Mouse (Mus musculus) hindbrain, embryonic 15.5 days (tissue): Measurements from ENCODE around the gene Mdfi. TPM values are rescaled to one million over a fixed set of nuclear protein-coding genes. Genes with fewer than 3 reads are reported as not detected.

Experiments
- ATAC-seq: fragments of 200-750 bp; cut with Nextera tagmentation; 2 replicates; pipeline ENCODE4 v1.8.0; 2017; ENCODE audit warnings: low read depth, moderate number of reproducible peaks, moderate TSS enrichment; ENCODE audit not compliant: low FRiP score
- H3K27ac ChIP-seq: fragments of 300-500 bp; sonication (generic); replicated peaks from 2 replicates; pipeline ENCODE4 v1.5.1; 2015; ENCODE audit warnings: mild to moderate bottlenecking, inconsistent platforms
- H3K27me3 ChIP-seq: fragments of 300-500 bp; sonication (generic); 2 replicates; pipeline ENCODE4 v1.6.1; 2015; ENCODE audit warnings: control low read depth, inconsistent platforms
- H3K36me3 ChIP-seq: fragments of 300-500 bp; sonication (generic); 2 replicates; pipeline ENCODE4 v1.6.1; 2015; ENCODE audit warnings: control low read depth, inconsistent platforms
- H3K4me1 ChIP-seq: fragments of 300-500 bp; sonication (generic); replicated peaks from 2 replicates; pipeline ENCODE4 v1.6.1; 2015; ENCODE audit warnings: control low read depth, inconsistent platforms
- H3K4me2 ChIP-seq: fragments of 300-500 bp; sonication (generic); 2 replicates; pipeline ENCODE4 v1.6.1; 2015; ENCODE audit warnings: moderate library complexity, mild to moderate bottlenecking, inconsistent platforms
- H3K4me3 ChIP-seq: fragments of 300-500 bp; sonication (generic); 2 replicates; pipeline ENCODE4 v1.5.1; 2015; ENCODE audit warnings: mild to moderate bottlenecking, inconsistent platforms
- H3K9ac ChIP-seq: fragments of 300-500 bp; sonication (generic); 2 replicates; pipeline ENCODE4 v1.6.1; 2015; ENCODE audit warnings: inconsistent platforms
- H3K9me3 ChIP-seq: fragments of 300-500 bp; sonication (generic); 2 replicates; pipeline ENCODE4 v1.6.1; 2016; ENCODE audit warnings: control low read depth, inconsistent platforms
- WGBS: fragments of 180-500 bp; shearing (Covaris S2); methylation state at CpG from one replicate; pipeline ENCODE4 v1.1.7; 2015; 5-methylcytosine and 5-hydroxymethylcytosine counted together
- polyA plus RNA-seq: library from polyadenylated mRNA; unstranded; fragments of >200 nt; fragmentation: Nextera tagmentation; extraction: Ambion mirVana; gene quantifications from 2 replicates; pipeline ENCODE4 v1.2.1, GENCODE M21; 2015

The Mdfi gene
- polyA plus RNA-seq, 1 experiment from 2014 or later, result 4.2 TPM

DNA sequence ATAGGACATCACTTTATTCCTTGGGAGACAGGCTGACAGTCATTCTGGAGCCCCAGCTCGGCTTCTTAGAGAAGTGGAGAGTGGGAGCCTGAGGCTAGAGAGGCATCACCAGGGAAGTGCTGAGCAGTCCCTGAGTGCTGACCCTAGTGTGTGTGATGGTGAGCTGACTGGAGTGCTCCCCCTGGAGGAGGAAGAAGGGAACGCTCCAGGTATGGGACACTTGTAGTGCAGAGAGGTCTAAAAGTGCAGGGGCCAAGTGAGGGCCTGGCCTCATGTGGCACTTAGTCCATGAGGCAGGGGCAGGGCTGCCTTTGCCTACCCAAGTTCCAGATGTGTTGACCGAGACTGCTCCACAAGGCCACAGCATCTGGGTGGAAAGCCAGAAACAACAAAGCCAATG lies 39.0 kb downstream of the Mdfi start:
- H3K9me3 ChIP-seq, result no peaks in the 10 kb centered on the region
- H3K4me3 ChIP-seq, result no peak overlapping the region
- H3K36me3 ChIP-seq, result no peaks in the 10 kb centered on the region
- H3K9ac ChIP-seq, result no peak overlapping the region
- peaks cover 10% of the 10 kb centered on the region for H3K4me1 ChIP-seq
- 50% methylated on average over 3 of the region's 3 CpGs for WGBS
- no peak overlapping the region for H3K4me2 ChIP-seq
- no peak overlapping the region for H3K27ac ChIP-seq
- no peak for ATAC-seq
- H3K27me3 ChIP-seq, result no peaks in the 10 kb centered on the region

DNA sequence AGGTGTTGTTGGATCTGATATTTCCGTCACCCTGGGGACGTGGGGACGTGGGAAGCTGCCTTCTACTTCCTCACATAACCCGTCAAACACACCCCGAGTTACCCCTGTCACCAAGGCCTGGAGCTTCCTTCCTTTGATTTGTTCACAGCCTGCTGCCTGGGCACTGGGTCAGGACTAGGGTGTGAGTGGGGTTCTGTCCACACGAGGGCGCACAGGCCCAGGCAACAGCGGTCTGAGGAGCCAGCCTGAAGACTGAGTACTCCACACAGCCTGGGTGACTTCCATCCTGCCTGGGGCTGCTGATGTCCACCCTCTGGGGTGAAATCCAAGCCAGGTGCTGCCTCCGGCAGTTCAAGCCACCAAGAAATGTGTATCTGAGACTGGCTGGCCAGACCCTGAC lies 41.1 kb downstream of the Mdfi start:
- 16% methylated on average over 9 of the region's 9 CpGs for WGBS
- no peaks in the 10 kb centered on the region for H3K36me3 ChIP-seq
- H3K9me3 ChIP-seq, result no peaks in the 10 kb centered on the region
- H3K4me3 ChIP-seq, result no peak overlapping the region
- no peak overlapping the region for H3K27ac ChIP-seq
- H3K27me3 ChIP-seq, result no peaks in the 10 kb centered on the region
- no peak overlapping the region for H3K9ac ChIP-seq
- no peak overlapping the region for H3K4me2 ChIP-seq
- peak; percentile 63; the same call in 1 of the 2 replicates for ATAC-seq
- peaks cover 10% of the 10 kb centered on the region for H3K4me1 ChIP-seq

DNA sequence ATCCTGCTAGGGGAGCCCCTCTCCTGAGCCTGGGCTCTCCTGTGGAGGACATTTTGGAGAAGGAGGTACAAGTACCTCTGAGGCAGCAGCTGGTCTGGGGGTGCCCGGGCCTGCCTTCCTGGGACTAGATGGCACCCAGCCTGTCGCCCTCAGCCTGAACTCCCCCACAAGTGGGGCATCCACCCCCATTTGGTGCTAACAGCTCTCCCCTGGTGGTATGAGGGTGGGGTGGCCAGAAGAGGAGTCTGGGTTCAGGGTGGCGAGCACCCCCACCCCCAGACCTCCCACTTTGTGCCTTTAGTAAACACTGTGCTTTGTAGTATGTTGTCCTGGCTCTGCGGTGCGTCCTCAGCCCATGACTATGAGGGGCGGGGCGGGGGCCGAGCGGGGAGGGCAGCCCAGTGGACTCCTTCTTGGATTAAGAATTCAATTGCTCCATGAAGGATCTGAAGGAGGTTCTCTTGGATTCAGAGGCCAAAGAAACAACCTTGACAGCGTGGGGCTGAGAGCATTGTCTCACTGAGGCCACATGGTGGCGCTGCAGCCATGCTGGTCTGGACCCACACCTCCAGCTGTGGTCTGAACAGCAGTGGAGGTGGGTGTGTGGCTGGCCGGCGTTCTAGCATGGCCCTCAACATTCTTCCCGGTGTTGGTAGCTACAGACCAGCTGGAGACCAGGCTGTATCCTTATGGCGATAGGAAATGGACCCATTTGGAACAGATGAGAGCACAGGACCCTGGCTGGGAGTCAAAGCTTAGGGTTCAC lies 42.2 kb downstream of the Mdfi start:
- H3K9ac ChIP-seq, result no peak overlapping the region

DNA sequence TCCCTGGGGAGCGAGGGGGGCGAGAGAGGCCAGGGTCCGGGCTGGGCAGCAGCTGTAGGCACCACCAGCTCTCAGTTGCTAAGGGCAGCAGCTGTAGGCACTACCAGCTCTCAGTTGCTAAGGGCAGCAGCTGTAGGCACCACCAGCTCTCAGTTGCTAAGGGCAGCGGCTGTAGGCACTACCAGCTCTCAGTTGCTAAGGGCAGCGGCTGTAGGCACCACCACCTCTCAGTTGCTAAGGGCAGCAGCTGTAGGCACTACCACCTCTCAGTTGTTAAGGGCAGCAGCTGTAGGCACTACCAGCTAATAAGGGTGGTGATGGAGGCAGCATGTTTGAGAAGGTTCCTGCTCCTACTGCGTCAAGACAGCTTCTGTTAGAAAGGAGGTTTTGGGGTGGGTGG lies 45.5 kb downstream of the Mdfi start:
- Histone ChIP-seq H3K4me1 (peaks cover 3% of the 10 kb centered on the region; the same call in 1 of the 2 replicates), H3K36me3 (no peaks in the 10 kb centered on the region), H3K9ac (no peak overlapping the region), H3K4me2 (no peak overlapping the region), H3K4me3 (no peak overlapping the region), H3K27ac (no peak overlapping the region), H3K9me3 (no peaks in the 10 kb centered on the region), H3K27me3 (no peaks in the 10 kb centered on the region)
- 56% methylated on average over 6 of the region's 6 CpGs for WGBS
- no peak for ATAC-seq

More for the DNA sequence above, 42.2 kb downstream of the Mdfi start:
- H3K9me3 ChIP-seq, result no peaks in the 10 kb centered on the region
- H3K27me3 ChIP-seq, result no peaks in the 10 kb centered on the region
- 21% methylated on average over 15 of the region's 15 CpGs for WGBS
- H3K4me2 ChIP-seq, result no peak overlapping the region
- peaks cover 10% of the 10 kb centered on the region for H3K4me1 ChIP-seq
- H3K27ac ChIP-seq, result no peak overlapping the region
- H3K4me3 ChIP-seq, result no peak overlapping the region
- ATAC-seq, result peak; percentile 74
- no peaks in the 10 kb centered on the region for H3K36me3 ChIP-seq

DNA sequence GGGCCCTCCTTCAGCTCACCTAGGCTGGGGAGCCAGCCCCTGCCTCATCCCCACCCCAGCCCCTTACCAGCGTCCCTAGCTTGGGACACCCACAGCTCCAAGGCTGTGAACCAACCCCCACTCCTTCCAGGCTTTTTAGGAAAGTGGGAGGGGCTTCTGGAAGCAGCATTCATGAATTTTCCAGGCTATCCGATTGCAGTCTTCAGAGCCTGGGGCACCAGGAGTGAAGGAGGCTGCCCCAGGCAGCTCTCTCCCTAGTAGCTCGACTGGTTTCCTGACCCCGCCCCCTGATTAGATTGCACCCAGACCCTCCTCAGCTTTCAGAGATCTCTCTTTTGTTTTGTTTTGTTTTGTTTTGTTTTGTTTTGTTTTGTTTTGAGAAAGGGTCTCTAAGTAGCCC lies 46.2 kb downstream of the Mdfi start:
- H3K27ac ChIP-seq, result no peak overlapping the region
- no peak for ATAC-seq
- H3K9ac ChIP-seq, result no peak overlapping the region
- H3K36me3 ChIP-seq, result no peaks in the 10 kb centered on the region
- H3K27me3 ChIP-seq, result no peaks in the 10 kb centered on the region
- H3K4me1 ChIP-seq, result peaks cover 3% of the 10 kb centered on the region; the same call in 1 of the 2 replicates
- no peak overlapping the region for H3K4me3 ChIP-seq
- no peaks in the 10 kb centered on the region for H3K9me3 ChIP-seq
- H3K4me2 ChIP-seq, result no peak overlapping the region
- WGBS, result 11% methylated on average over 4 of the region's 4 CpGs

DNA sequence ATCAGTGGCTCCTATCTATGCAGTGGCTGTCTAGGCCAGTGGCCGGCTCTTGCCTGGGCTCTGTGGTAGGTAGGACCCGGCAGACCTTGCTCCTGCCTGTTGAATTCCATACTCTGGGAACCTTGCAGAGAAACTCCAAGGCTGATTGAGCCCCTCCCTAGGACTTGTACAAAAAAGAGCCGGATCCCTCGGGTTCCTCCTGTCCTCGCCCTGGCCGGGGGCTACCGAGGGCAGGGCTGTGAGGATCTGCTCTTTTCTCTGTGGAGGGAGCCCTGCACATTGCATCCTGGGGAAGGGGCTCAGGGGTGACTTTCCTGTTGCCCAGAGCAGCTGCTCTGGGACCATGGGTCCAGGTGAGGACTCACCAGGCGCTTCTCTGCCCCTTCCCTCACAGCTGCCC lies 46.9 kb downstream of the Mdfi start:
- H3K4me2 ChIP-seq, result no peak overlapping the region
- H3K4me1 ChIP-seq, result peaks cover 2% of the 10 kb centered on the region; the same call in 1 of the 2 replicates
- WGBS, result 45% methylated on average over 8 of the region's 8 CpGs
- H3K9me3 ChIP-seq, result no peaks in the 10 kb centered on the region
- H3K36me3 ChIP-seq, result no peaks in the 10 kb centered on the region
- no peak overlapping the region for H3K27ac ChIP-seq
- H3K9ac ChIP-seq, result no peak overlapping the region
- H3K4me3 ChIP-seq, result no peak overlapping the region
- no peak for ATAC-seq
- H3K27me3 ChIP-seq, result no peaks in the 10 kb centered on the region

DNA sequence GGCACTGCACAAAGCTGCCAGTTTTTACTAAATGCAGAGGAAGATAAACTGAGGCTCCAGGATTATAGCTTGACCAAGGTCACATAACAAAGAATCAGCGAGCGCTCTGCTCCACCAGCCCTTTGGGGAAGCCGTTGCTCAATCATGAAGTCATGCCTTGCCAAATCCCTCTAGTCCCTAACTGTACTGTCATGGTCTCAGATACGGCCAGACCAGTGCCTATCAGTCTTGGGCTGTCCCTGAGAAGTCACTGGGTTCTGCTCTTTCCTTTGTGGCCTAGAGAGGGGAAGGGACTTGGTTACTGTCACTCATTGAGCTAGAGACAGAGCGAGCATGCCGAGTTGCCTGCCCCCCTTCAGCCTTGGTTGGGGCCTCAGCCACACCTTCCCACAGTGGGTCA lies 50.1 kb downstream of the Mdfi start:
- H3K27ac ChIP-seq, result no peak overlapping the region
- H3K4me3 ChIP-seq, result no peak overlapping the region
- no peaks in the 10 kb centered on the region for H3K27me3 ChIP-seq
- whole genome bisulfite sequencing, result 85% methylated on average over 6 of the region's 6 CpGs
- H3K9ac ChIP-seq, result no peak overlapping the region
- no peaks in the 10 kb centered on the region for H3K9me3 ChIP-seq
- H3K4me1 ChIP-seq, result no peaks in the 10 kb centered on the region
- no peaks in the 10 kb centered on the region for H3K36me3 ChIP-seq
- no peak overlapping the region for H3K4me2 ChIP-seq
- no peak for ATAC-seq

DNA sequence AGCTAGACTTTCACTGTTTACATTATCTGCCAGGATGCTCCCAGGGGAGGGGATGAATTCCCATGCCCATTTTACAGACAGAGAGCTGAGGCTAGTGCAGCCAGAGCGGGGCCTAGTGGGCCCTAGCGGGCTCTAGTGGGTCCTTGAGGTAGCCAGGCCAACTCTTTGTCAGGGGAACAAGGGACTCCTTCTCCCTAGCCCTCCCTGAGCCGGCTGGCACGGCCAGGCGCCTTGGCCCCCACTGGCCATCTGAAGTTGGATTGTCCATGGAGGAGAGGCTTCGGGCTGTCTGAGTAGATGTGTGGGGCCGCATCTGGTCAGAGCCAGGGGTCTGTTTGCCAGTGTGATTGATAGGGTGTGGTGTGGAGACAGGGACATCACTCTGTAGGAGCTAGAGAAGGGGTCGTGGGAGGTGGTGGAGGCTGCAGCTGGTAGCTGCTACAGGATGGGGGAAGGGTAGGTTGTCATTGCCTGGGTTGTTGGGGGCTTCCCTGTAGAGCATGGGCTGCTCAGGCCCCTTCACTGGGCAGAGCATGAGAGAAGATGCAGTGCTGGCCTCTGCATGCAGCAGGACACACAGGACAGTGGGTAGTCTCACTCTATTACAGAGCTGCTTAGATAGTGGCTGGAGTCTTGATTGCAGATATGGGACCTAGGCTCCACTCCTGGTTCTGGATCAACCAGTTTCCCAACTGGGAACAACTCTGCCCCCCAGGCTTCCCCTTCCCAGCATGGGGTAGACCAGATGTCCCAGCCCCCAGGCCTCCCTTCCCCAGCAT lies 50.9 kb downstream of the Mdfi start:
- WGBS, result 79% methylated on average over 8 of the region's 8 CpGs
- no peak for ATAC-seq
- Histone ChIP-seq H3K9ac (no peak overlapping the region), H3K27ac (no peak overlapping the region), H3K9me3 (no peaks in the 10 kb centered on the region), H3K4me1 (no peaks in the 10 kb centered on the region), H3K27me3 (no peaks in the 10 kb centered on the region), H3K4me2 (no peak overlapping the region), H3K4me3 (no peak overlapping the region), H3K36me3 (no peaks in the 10 kb centered on the region)

DNA sequence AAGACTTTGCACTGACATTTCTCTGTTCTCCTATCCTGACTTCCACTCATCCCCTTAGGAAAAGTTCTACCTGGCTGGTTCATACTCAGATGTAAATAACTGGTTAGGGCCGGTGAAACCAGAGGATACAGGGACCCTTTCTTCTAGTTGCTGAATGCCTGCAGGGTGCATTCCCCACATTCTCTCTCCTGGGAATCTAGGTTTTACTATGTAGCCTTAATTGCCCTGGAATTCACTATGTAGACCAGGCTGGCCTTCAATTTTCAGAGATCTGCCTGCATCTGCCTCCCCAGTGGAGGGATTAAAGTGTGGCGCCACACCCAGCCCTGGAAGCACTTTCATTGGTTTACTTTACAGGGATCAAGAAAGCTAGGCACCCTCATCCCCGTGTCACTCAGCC lies 52.0 kb downstream of the Mdfi start:
- WGBS, result 85% methylated on average over 3 of the region's 3 CpGs
- no peak for ATAC-seq
- Histone ChIP-seq H3K4me1 (no peaks in the 10 kb centered on the region), H3K9ac (no peak overlapping the region), H3K36me3 (no peaks in the 10 kb centered on the region), H3K9me3 (no peaks in the 10 kb centered on the region), H3K27ac (no peak overlapping the region), H3K4me3 (no peak overlapping the region), H3K27me3 (no peaks in the 10 kb centered on the region), H3K4me2 (no peak overlapping the region)

DNA sequence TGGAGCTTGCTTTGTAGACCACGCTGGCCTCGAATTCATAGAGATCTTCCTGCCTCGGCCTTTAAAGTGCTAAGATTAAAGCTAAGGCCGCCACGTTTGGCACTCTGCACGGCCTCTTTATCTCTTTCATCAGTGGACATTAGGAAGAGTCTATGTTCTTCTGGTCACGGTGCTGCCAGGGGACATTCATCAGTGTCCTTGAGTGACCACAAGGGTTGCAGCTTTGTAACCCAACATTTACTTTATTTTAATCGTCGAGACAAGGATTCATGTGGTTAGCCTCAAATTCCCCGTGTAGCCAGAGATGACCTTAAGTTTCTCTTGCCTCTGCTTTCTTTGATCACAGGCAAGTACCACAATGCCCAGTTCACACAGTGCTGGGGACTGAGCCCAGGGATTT lies 54.0 kb downstream of the Mdfi start:
- WGBS, result 85% methylated on average over 10 of the region's 10 CpGs
- H3K9ac ChIP-seq, result no peak overlapping the region

DNA sequence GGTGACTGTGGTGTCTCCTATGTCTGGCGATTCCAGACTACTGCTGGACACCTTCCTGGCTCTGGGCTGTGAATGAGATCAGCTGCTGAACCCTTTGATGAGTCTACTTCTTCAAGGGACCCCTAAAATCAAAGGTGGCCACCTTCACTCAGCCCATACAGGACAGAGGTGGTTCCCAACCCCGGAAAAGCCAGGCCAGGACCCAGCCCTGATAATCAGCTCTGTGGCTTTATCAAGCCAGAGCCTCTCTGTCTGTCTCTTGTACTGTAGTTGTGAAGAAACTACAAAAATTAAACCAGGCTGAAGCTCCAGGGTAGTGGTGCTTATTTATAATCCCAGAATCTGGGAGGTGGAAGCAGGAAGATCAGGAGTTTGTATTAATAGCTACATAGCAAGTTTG lies 57.4 kb downstream of the Mdfi start:
- Histone ChIP-seq H3K9me3 (no peaks in the 10 kb centered on the region), H3K4me2 (no peak overlapping the region), H3K9ac (no peak overlapping the region), H3K27ac (no peak overlapping the region), H3K36me3 (no peaks in the 10 kb centered on the region), H3K4me1 (no peaks in the 10 kb centered on the region), H3K4me3 (no peak overlapping the region), H3K27me3 (no peaks in the 10 kb centered on the region)
- WGBS, result 84% methylated on average over 2 of the region's 2 CpGs
- no peak for ATAC-seq

More for the DNA sequence above, 54.0 kb downstream of the Mdfi start:
- Histone ChIP-seq H3K9me3 (no peaks in the 10 kb centered on the region), H3K4me1 (no peaks in the 10 kb centered on the region), H3K4me2 (no peak overlapping the region), H3K27ac (no peak overlapping the region), H3K4me3 (no peak overlapping the region), H3K36me3 (no peaks in the 10 kb centered on the region), H3K27me3 (no peaks in the 10 kb centered on the region)
- ATAC-seq, result no peak

DNA sequence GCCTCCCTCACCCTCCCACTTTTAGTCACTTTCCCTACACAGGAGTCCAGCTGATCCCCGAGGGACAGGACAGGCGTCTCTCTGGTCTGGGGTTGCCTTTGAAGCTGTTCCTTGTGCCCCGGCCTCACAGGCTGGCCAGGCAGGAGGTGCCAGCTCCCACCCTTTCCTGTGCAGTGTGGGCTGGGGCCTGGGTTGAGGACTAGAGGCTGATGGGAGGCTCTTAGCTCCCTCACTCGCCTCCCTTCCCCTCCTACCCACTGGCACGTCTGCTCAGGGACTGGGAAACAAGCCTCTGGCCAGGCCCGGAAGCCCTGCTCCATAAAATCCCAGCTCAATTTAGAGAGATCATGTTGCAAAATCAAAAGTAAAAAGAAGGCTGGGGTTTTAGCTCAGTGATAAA lies 60.9 kb downstream of the Mdfi start:
- no peaks in the 10 kb centered on the region for H3K36me3 ChIP-seq
- H3K4me2 ChIP-seq, result no peak overlapping the region
- 70% methylated on average over 6 of the region's 6 CpGs for WGBS
- H3K4me3 ChIP-seq, result no peak overlapping the region
- no peaks in the 10 kb centered on the region for H3K27me3 ChIP-seq
- no peaks in the 10 kb centered on the region for H3K4me1 ChIP-seq
- H3K9ac ChIP-seq, result no peak overlapping the region
- no peak for ATAC-seq
- H3K9me3 ChIP-seq, result no peaks in the 10 kb centered on the region
- H3K27ac ChIP-seq, result no peak overlapping the region
